Mouse (Mus musculus) liver, embryonic 15.5 days (tissue): ENCODE data around the gene Fads1. TPM values are rescaled to one million over a fixed set of nuclear protein-coding genes. Genes with fewer than 3 reads are reported as not detected.
A peak's percentile ranks its signal among the peaks of the same experiment; 100 is the strongest.

ENCODE experiments used
- ATAC-seq: fragments of 200-750 bp; cut with Nextera tagmentation; 2 replicates; pipeline ENCODE4 v1.8.0; 2017; ENCODE audit warnings: moderate number of reproducible peaks, mild to moderate bottlenecking, moderate library complexity; ENCODE audit not compliant: insufficient read depth
- H3K27ac ChIP-seq: fragments of 300-500 bp; sonication (generic); replicated peaks from 2 replicates; pipeline ENCODE4 v1.5.1; 2015; ENCODE audit warnings: mild to moderate bottlenecking, inconsistent platforms
- H3K27me3 ChIP-seq: fragments of 300-500 bp; sonication (generic); 2 replicates; pipeline ENCODE4 v1.6.1; 2015; ENCODE audit warnings: mild to moderate bottlenecking, inconsistent platforms
- H3K36me3 ChIP-seq: fragments of 300-500 bp; sonication (generic); replicated peaks from 2 replicates; pipeline ENCODE4 v1.6.1; 2015; ENCODE audit warnings: moderate library complexity, mild to moderate bottlenecking, inconsistent platforms
- H3K4me1 ChIP-seq: fragments of 300-500 bp; sonication (generic); replicated peaks from 2 replicates; pipeline ENCODE4 v1.6.1; 2015; ENCODE audit warnings: inconsistent platforms
- H3K4me2 ChIP-seq: fragments of 300-500 bp; sonication (generic); 2 replicates; pipeline ENCODE4 v1.6.1; 2015; ENCODE audit warnings: moderate library complexity, mild to moderate bottlenecking, inconsistent platforms
- H3K4me3 ChIP-seq: fragments of 300-500 bp; sonication (generic); replicated peaks from 2 replicates; pipeline ENCODE4 v1.5.1; 2015; ENCODE audit warnings: mild to moderate bottlenecking, inconsistent platforms
- H3K9ac ChIP-seq: fragments of 300-500 bp; sonication (generic); 2 replicates; pipeline ENCODE4 v1.6.1; 2015; ENCODE audit warnings: moderate library complexity, mild to moderate bottlenecking, inconsistent platforms
- H3K9me3 ChIP-seq: fragments of 300-500 bp; sonication (generic); replicated peaks from 2 replicates; pipeline ENCODE4 v1.6.1; 2016; ENCODE audit warnings: inconsistent platforms
- WGBS: fragments of 180-500 bp; shearing (Covaris S2); methylation state at CpG from one replicate; pipeline ENCODE4 v1.1.7; 2015; ENCODE audit warnings: mixed read lengths; ENCODE audit not compliant: insufficient replicate concordance; 5-methylcytosine and 5-hydroxymethylcytosine counted together
- polyA plus RNA-seq: library from polyadenylated mRNA; unstranded; fragments of >200 nt; fragmentation: Nextera tagmentation; extraction: Ambion mirVana; gene quantifications from 2 replicates; pipeline ENCODE4 v1.2.1, GENCODE M21; 2015

Gene Fads1
- polyA plus RNA-seq, 1 experiment from 2014 or later = 73.6 TPM

- no peak overlapping the region for H3K9ac ChIP-seq
- H3K4me2 ChIP-seq = no peak overlapping the region
- H3K4me1 ChIP-seq = peaks cover 17% of the 10 kb centered on the region
- no peaks in the 10 kb centered on the region for H3K36me3 ChIP-seq
- ATAC-seq = no peak
- H3K9me3 ChIP-seq = no peaks in the 10 kb centered on the region
- H3K4me3 ChIP-seq = no peak overlapping the region
- H3K27ac ChIP-seq = no peak overlapping the region
- peaks cover 2% of the 10 kb centered on the region; the same call in 1 of the 2 replicates for H3K27me3 ChIP-seq
- WGBS = 44% methylated on average over 7 of the region's 7 CpGs
These were observed 48.3 kb downstream of the Fads1 start for GRCm38 (mm10) chr19:10231016-10231415.

- ATAC-seq = no peak
- H3K27ac ChIP-seq = no peak overlapping the region
- WGBS = 28% methylated on average over 5 of the region's 5 CpGs
- H3K9me3 ChIP-seq = no peaks in the 10 kb centered on the region
- H3K4me3 ChIP-seq = no peak overlapping the region
- peaks cover 13% of the 10 kb centered on the region for H3K4me1 ChIP-seq
- H3K36me3 ChIP-seq = no peaks in the 10 kb centered on the region
- no peak overlapping the region for H3K4me2 ChIP-seq
- peaks cover 2% of the 10 kb centered on the region; the same call in 1 of the 2 replicates for H3K27me3 ChIP-seq
- H3K9ac ChIP-seq = no peak overlapping the region
These were observed 49.2 kb downstream of the Fads1 start for GRCm38 (mm10) chr19:10231871-10232270.

- Histone ChIP-seq H3K27me3 (peaks cover 2% of the 10 kb centered on the region; the same call in 1 of the 2 replicates), H3K4me3 (no peak overlapping the region), H3K4me2 (no peak overlapping the region), H3K27ac (no peak overlapping the region), H3K9ac (no peak overlapping the region), H3K4me1 (peaks cover 16% of the 10 kb centered on the region), H3K36me3 (no peaks in the 10 kb centered on the region), H3K9me3 (no peaks in the 10 kb centered on the region)
- WGBS = 41% methylated on average over 9 of the region's 9 CpGs
- ATAC-seq = no peak
These were observed 49.8 kb downstream of the Fads1 start for GRCm38 (mm10) chr19:10232327-10233017.

GRCm38 (mm10) chr19:10235784-10236565, 53.3 kb downstream of the Fads1 start:
- Histone ChIP-seq H3K27ac (peak overlapping the region; percentile 59), H3K36me3 (no peaks in the 10 kb centered on the region), H3K4me3 (no peak overlapping the region), H3K9me3 (no peaks in the 10 kb centered on the region), H3K4me2 (peak overlapping the region; percentile 23; the same call in 1 of the 2 replicates), H3K27me3 (peaks cover 21% of the 10 kb centered on the region), H3K9ac (no peak overlapping the region), H3K4me1 (peaks cover 47% of the 10 kb centered on the region)
- 36% methylated on average over 9 of the region's 9 CpGs for WGBS
- peak; percentile 70 for ATAC-seq

- Histone ChIP-seq H3K4me2 (peak overlapping the region; percentile 81), H3K27ac (no peak overlapping the region), H3K9ac (no peak overlapping the region), H3K4me1 (peaks cover 47% of the 10 kb centered on the region), H3K27me3 (peaks cover 23% of the 10 kb centered on the region), H3K4me3 (no peak overlapping the region; the same call in 1 of the 2 replicates), H3K9me3 (no peaks in the 10 kb centered on the region), H3K36me3 (no peaks in the 10 kb centered on the region)
- no peak for ATAC-seq
- WGBS = 11% methylated on average over 3 of the region's 3 CpGs
These were observed 55.8 kb downstream of the Fads1 start for GRCm38 (mm10) chr19:10238477-10238876.

- peaks cover 47% of the 10 kb centered on the region for H3K4me1 ChIP-seq
- peak overlapping the region; percentile 55 for H3K4me3 ChIP-seq
- 25% methylated on average over 2 of the region's 2 CpGs for WGBS
- peak overlapping the region; percentile 81 for H3K4me2 ChIP-seq
- no peak for ATAC-seq
- H3K36me3 ChIP-seq = no peaks in the 10 kb centered on the region
- no peak overlapping the region for H3K27ac ChIP-seq
- H3K9ac ChIP-seq = no peak overlapping the region
- no peaks in the 10 kb centered on the region for H3K9me3 ChIP-seq
- H3K27me3 ChIP-seq = peaks cover 23% of the 10 kb centered on the region
These were observed 56.7 kb downstream of the Fads1 start for GRCm38 (mm10) chr19:10239419-10239818.

GRCm38 (mm10) chr19:10239975-10240653, 57.4 kb downstream of the Fads1 start:
- Histone ChIP-seq H3K4me3 (peak overlapping the region; percentile 55), H3K4me2 (peak overlapping the region; percentile 81), H3K27ac (no peak overlapping the region), H3K36me3 (no peaks in the 10 kb centered on the region), H3K27me3 (peaks cover 23% of the 10 kb centered on the region), H3K9ac (peak overlapping the region; percentile 53; the same call in 1 of the 2 replicates), H3K4me1 (peaks cover 41% of the 10 kb centered on the region), H3K9me3 (no peaks in the 10 kb centered on the region)
- WGBS = 2% methylated on average over 26 of the region's 26 CpGs
- ATAC-seq = no peak

GRCm38 (mm10) chr19:10240654-10241305, 58.1 kb downstream of the Fads1 start, which contains the start of gene Myrf:
TSS of gene Myrf (minus strand) at chr19:10240748.
- peak within 1 kb of the TSS; percentile 81 for H3K4me2 ChIP-seq

GRCm38 (mm10) chr19:10242916-10243315, 60.2 kb downstream of the Fads1 start:
- Histone ChIP-seq H3K27ac (no peak overlapping the region), H3K27me3 (peaks cover 26% of the 10 kb centered on the region), H3K4me1 (peaks cover 28% of the 10 kb centered on the region), H3K4me3 (no peak overlapping the region), H3K9me3 (no peaks in the 10 kb centered on the region), H3K9ac (no peak overlapping the region), H3K36me3 (no peaks in the 10 kb centered on the region), H3K4me2 (no peak overlapping the region)
- 22% methylated on average over 8 of the region's 8 CpGs for WGBS
- ATAC-seq = no peak

More at GRCm38 (mm10) chr19:10240654-10241305, 58.1 kb downstream of the Fads1 start, which contains the start of gene Myrf:
- Histone ChIP-seq H3K9me3 (no peaks in the 10 kb centered on the region), H3K4me1 (peaks cover 34% of the 10 kb centered on the region), H3K9ac (peak within 1 kb of the TSS; percentile 53; the same call in 1 of the 2 replicates), H3K27ac (no peak within 1 kb of the TSS), H3K27me3 (peaks cover 23% of the 10 kb centered on the region), H3K36me3 (no peaks in the 10 kb centered on the region), H3K4me3 (peak within 1 kb of the TSS; percentile 55)
- ATAC-seq = peak; percentile 73
- WGBS = 7% methylated on average over 43 of the region's 43 CpGs

- no peak overlapping the region for H3K27ac ChIP-seq
- H3K4me2 ChIP-seq = no peak overlapping the region
- peaks cover 18% of the 10 kb centered on the region for H3K4me1 ChIP-seq
- H3K36me3 ChIP-seq = no peaks in the 10 kb centered on the region
- no peak for ATAC-seq
- no peak overlapping the region for H3K4me3 ChIP-seq
- WGBS = 12% methylated on average over 3 of the region's 3 CpGs
- no peaks in the 10 kb centered on the region for H3K9me3 ChIP-seq
- H3K9ac ChIP-seq = no peak overlapping the region
- peaks cover 26% of the 10 kb centered on the region for H3K27me3 ChIP-seq
These were observed 61.5 kb downstream of the Fads1 start for GRCm38 (mm10) chr19:10244183-10244582.
